Mouse (Mus musculus): ENCODE results near the gene Mylpf. TPM values are rescaled to one million over a fixed set of nuclear protein-coding genes. Genes with fewer than 3 reads are reported as not detected.

Mylpf gene
- total RNA-seq, 2 experiments from 2014 or later = 24,635 to 28,732 TPM

DNA sequence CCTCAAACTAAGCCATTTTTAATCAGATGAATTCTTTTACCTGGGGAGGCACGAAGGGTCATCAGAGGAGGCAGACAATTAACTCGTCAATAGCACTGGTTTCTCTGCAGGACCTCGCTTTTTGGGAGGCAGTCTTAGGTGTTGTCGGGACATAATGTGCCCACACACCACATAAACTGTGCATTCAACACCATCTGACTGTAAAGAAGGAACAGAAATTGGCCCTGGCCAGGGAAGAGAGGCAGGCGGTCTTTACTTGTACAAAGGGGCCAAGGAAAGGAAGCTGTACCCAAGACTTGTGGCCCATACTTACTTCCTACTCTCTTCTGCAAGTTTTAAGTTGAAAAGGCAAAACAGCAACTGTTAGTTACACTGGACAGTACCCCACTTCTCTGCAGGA is 47.8 kb downstream of the Mylpf start:
- no peak for DNase-seq (ENCODE audit: low spot score)

DNA sequence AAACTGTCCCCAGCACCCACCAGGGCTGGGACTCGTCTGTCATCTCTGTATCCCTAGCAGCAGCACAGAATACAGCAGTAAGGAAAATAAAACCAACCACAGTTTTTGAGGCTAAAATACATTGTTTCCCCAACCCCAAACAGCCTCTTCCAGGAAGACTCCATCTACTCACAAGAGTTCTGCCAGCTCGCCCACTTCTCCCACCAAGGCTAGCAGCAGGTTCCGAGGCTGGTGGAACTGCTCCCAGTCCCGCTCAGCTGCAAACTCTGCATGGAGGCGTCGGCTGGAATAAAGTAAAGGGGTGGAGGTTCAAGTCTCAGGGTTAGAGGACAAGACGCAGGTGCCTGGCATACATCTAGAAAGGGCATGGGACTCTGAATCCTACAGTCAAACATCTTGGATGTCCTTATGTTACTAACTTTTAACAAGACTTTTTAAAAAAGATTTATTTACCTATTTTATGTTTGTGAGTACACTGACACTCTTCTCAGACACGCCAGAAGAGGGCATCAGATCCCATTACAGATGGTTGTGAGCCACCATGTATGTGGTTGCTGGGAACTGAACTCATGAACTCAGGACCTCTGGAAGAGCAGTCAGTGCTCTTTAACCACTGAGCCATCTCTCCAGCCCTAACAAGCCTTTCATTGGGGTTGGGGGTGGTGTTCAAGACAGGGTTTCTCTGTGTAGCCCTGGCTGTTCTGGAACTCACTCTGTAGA is 50.7 kb downstream of the Mylpf start:
- DNase-seq (ENCODE audit: low spot score) = no peak

DNA sequence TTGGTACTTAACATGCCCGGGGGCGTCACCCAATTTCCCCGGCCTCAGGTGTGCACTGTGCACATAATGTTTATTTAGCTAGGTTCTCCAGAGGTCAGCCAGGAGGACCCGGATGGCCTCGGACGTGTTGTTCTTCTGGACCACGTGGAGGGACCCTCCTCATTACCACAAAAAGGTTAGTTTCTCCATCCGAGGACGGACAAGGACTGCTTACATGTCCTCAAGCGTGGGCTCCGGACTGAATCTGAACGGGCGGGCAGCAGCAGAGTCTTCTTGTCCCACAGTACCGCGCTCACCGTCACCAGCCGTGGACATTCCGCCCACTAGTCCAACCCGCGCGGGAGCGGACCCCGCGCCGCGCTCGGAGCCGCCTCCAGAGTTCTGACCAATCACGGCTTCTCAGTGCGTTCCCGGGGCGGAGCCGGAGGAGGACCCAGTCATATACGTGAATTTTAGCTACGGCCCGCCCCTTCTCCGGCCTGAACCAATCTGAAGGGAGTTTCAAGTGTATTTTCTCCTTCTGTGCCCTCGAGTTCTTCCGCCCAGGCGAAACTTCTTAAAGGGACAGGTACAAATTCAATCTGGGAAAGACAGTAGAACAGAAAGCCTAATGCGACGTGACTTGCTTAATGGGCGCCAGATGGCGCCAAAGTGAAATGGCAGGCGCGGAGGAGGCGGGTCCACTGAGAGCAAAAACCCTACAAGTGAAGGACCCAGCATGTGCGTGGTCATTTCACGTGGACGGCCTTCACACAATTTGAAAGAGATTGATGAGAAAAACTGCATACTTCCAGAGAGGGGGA is 51.8 kb downstream of the Mylpf start, which contains the start of gene Dctpp1:
Gene Dctpp1, minus strand, starts transcription at position 401 of the 803 bp plus-strand sequence.
- peak; percentile 98 for DNase-seq (ENCODE audit: low spot score)

DNA sequence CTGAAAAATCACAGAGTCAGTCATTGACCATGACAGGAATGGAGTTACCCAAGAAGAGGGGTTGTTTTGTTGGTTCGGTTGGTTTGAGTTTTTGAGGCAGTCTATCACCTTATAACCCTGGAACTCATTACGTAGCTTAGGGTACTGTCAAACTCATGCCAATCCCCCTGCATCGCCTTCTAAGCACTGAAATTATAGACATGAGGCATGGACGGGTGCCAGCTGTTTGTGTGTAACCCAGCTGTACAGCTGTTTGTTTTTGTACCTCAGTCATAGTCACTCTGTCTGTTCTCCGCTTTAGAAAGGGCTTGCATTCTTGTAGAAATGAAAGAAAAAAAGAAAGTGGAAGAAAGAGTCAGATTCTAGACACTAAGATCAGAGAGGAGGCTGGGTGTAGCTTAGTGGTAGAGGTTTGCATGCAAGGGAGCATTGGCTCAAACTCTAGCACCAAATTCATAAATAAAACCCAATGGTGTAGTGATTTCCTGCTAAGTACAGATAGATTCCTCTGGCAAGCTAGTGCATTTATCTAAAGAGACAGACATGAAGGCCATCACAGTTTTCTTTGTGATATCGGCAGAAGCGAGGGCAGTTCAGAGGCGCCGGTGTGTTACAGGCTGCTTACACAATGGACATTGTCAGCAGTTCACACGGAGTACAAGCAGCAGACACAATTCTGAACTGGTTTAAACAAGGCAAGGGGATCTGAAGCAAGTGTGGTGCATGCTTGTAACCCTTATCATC is 53.7 kb downstream of the Mylpf start:
- no peak for DNase-seq (ENCODE audit: low spot score)

DNA sequence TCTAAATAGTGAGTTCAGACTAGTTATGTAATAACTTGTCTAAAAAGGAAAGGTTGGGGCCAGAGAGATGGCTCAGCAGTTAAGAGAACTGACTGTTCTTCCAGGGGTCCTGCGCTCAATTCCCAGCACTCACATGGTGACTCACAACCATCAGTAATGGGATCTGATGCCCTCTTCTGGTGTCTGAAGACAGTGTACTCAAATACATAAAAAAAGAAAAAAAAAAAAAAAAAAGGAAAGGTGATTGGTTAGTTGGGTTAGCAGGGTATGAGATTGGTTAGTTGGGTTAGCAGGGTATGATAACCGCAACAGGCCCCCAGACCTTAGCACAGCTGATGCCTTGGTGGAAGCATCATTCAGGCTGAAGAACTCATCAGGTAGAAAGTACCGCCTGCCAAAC is 54.8 kb downstream of the Mylpf start:
- no peak for DNase-seq (ENCODE audit: low spot score)

Other genes with a start within 250 kb of the Mylpf start
- 10 to 100 TPM; 30.7 to 31.5 TPM for gene Cdipt, start 233.0 kb upstream of the Mylpf start, total RNA-seq (2021)
- under 1 TPM in 1 of 2 experiments, not detected in 1; 0.24 TPM for gene Cdiptos, start 232.8 kb upstream of the Mylpf start, total RNA-seq (2021)
- 10 to 100 TPM; 27.5 to 40.9 TPM for gene Mvp, start 194.3 kb upstream of the Mylpf start, total RNA-seq (2021)
- gene Pagr1b, start 192.4 kb upstream of the Mylpf start, total RNA-seq (2021) = 1 to 10 TPM in 1 of 2 experiments, not detected in 1; 1.7 TPM
- 10 to 100 TPM in 1 of 2 experiments, 1 to 10 TPM in 1; 7.9 to 10.3 TPM for gene Pagr1a, start 191.5 kb upstream of the Mylpf start, total RNA-seq (2021)
- gene Gm42742, start 187.8 kb upstream of the Mylpf start, total RNA-seq (2021) = 10 to 100 TPM; 12.9 to 16.9 TPM
- gene Prrt2, start 187.7 kb upstream of the Mylpf start, total RNA-seq (2021) = under 1 TPM in 1 of 2 experiments, not detected in 1; 0.84 TPM
- 10 to 100 TPM; 64.3 to 66.3 TPM for gene Maz, start 181.9 kb upstream of the Mylpf start, total RNA-seq (2021)
- 1 to 10 TPM; 1.2 to 1.7 TPM for gene Kif22, start 166.4 kb upstream of the Mylpf start, total RNA-seq (2021)
- gene Zg16, start 121.6 kb upstream of the Mylpf start, total RNA-seq (2021) = not detected
- gene AI467606, start 117.5 kb upstream of the Mylpf start, total RNA-seq (2021) = under 1 TPM; 0.50 to 0.93 TPM
- gene Qprt, start 86.7 kb upstream of the Mylpf start, total RNA-seq (2021) = under 1 TPM; 0.37 to 0.55 TPM
- under 1 TPM; 0.07 to 0.14 TPM for gene Spn, start 71.1 kb upstream of the Mylpf start, total RNA-seq (2021)
- gene Cd2bp2, start 12.8 kb upstream of the Mylpf start, total RNA-seq (2021) = 10 to 100 TPM; 25.1 to 26.8 TPM
- 10 to 100 TPM; 26.4 to 29.5 TPM for gene Tbc1d10b, start 422 bp upstream of the Mylpf start, total RNA-seq (2021)
- gene Zfp553, start 24.2 kb downstream of the Mylpf start, total RNA-seq (2021) = 1 to 10 TPM; 4.2 to 4.6 TPM
- 1 to 10 TPM; 1.0 to 1.3 TPM for gene Sept1, start 24.2 kb downstream of the Mylpf start, total RNA-seq (2021)
- gene Zfp771, start 35.4 kb downstream of the Mylpf start, total RNA-seq (2021) = 10 to 100 TPM; 19.7 to 21.1 TPM
- 10 to 100 TPM; 32.6 TPM for gene Dctpp1, start 51.8 kb downstream of the Mylpf start, total RNA-seq (2021)
- gene Sephs2, start 65.2 kb downstream of the Mylpf start, total RNA-seq (2021) = 10 to 100 TPM; 34.7 to 34.9 TPM
- under 1 TPM; 0.21 to 0.33 TPM for gene Itgal, start 87.4 kb downstream of the Mylpf start, total RNA-seq (2021)
- gene Zfp768, start 136.7 kb downstream of the Mylpf start, total RNA-seq (2021) = 10 to 100 TPM; 36.4 to 41.6 TPM
- gene Zfp747, start 167.2 kb downstream of the Mylpf start, total RNA-seq (2021) = 1 to 10 TPM; 2.4 to 2.6 TPM
- gene 9130019O22Rik, start 178.3 kb downstream of the Mylpf start, total RNA-seq (2021) = 1 to 10 TPM; 1.8 to 2.2 TPM
- gene E430018J23Rik, start 184.7 kb downstream of the Mylpf start, total RNA-seq (2021) = 1 to 10 TPM; 1.7 to 1.8 TPM
- gene Zfp764, start 197.9 kb downstream of the Mylpf start, total RNA-seq (2021) = 1 to 10 TPM; 1.6 to 1.9 TPM
- gene Zfp688, start 213.2 kb downstream of the Mylpf start, total RNA-seq (2021) = 1 to 10 TPM; 1.4 to 2.1 TPM
- gene Zfp689, start 240.3 kb downstream of the Mylpf start, total RNA-seq (2021) = under 1 TPM; 0.76 to 0.82 TPM